In the genomic region with DNA sequence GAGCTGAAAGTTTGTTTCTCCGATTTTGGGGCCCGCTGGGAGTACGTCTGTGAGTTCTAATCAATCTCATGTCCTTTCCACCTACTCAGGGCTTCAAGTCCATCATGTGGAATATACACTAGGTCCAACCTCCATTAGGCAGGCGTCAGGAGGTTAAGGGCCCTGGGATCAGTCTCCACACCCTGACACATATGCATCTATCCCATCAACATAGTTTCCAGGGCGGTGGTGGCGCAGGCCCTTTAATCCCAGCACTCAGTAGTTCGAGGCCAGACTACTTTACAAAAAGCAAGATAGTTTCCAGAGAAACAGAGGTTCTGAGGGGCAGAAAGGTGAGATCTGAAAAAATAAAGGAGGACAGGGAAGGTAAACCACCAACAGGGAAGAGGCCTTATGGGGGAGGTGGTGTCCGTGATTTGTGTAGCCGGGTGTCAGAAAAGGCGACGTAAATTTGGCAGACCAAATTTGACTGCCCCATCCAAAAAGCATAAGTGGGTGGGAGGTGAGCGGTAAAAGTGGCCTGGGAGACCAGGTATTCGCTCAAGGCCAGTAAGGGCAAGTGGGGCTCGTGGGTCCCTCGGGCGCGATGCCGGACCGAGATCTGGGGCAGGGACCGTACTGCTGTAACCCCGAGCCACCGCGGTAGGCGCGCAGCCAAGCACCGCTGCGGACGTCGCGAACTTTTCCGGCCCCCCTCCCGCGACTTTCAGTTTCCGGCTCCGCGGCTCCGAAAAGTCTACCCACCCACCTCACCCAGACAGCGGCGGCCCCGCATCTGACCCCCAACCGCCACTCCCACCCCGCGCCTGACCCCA, we compare ENCODE assay signal across 8 mouse cellular contexts. TPM values are rescaled to one million over a fixed set of nuclear protein-coding genes. Genes with fewer than 3 reads are reported as not detected.
A peak's percentile ranks its signal among the peaks of the same experiment; 100 is the strongest.
DNase-seq lines count a peak whose midpoint lies in the region; ATAC-seq and TF ChIP-seq lines count a peak whose summit lies in the region.

No protein-coding gene starts in this region.

- peak overlapping the region; percentile 69 for H3K4me3 ChIP-seq in cortical plate, adult 2 months (ENCODE audit: insufficient read depth, low read length)
- H3K4me3 ChIP-seq in hindbrain, embryonic 13.5 days = peak overlapping the region; percentile 63
- peak overlapping the region; percentile 98 for H3K4me3 ChIP-seq in megakaryocyte, embryonic 14.5 days (replicated peaks)

- no peaks in the 10 kb centered on the region for H3K36me3 ChIP-seq in hindbrain, embryonic 13.5 days
- peaks cover 31% of the 10 kb centered on the region for H3K36me3 ChIP-seq in megakaryocyte, embryonic 14.5 days (replicated peaks; ENCODE audit: low read length)

- peak; percentile 78 for DNase-seq in gastrocnemius, adult 18-20 months (ENCODE audit: low spot score)
- DNase-seq in gastrocnemius, postnatal 25 days = no peak
- DNase-seq in CD4-positive helper T cell, adult 2 months (ENCODE audit: low read depth, low spot score) = peak; percentile 28
- DNase-seq in embryo, embryonic 9.5 days (ENCODE audit: extremely low spot score) = no peak
- no peak for DNase-seq in thymus, postnatal 10 days (ENCODE audit: low spot score in 2 of 2)

- H3K4me1 ChIP-seq in cortical plate, adult 2 months (ENCODE audit: control insufficient read depth, insufficient read depth, low read length) = no peaks in the 10 kb centered on the region
- H3K4me1 ChIP-seq in hindbrain, embryonic 13.5 days (replicated peaks) = peaks cover 27% of the 10 kb centered on the region
- H3K4me1 ChIP-seq in megakaryocyte, embryonic 14.5 days = peaks cover 76% of the 10 kb centered on the region

- TF ChIP-seq POLR2A in cortical plate, adult 2 months (IDR thresholded peaks at IDR 0.05; ENCODE audit: extremely low read depth, insufficient read depth, low read length) = no peak

- peak; percentile 57 for ATAC-seq in hindbrain, embryonic 13.5 days (ENCODE audit: low FRiP score)

- peak overlapping the region; percentile 80 for H3K4me2 ChIP-seq in hindbrain, embryonic 13.5 days

- peak overlapping the region; percentile 80 for H3K9ac ChIP-seq in hindbrain, embryonic 13.5 days

- WGBS in hindbrain, embryonic 13.5 days = 9% methylated on average over 42 of the region's 43 CpGs

- no peak overlapping the region for H3K27ac ChIP-seq in cortical plate, adult 2 months (ENCODE audit: insufficient read depth, low read length)
- H3K27ac ChIP-seq in hindbrain, embryonic 13.5 days = peak overlapping the region; percentile 52; the same call in 1 of the 2 replicates

- H3K27me3 ChIP-seq in hindbrain, embryonic 13.5 days = no peaks in the 10 kb centered on the region
- H3K27me3 ChIP-seq in megakaryocyte, embryonic 14.5 days (replicated peaks) = no peaks in the 10 kb centered on the region

- no peaks in the 10 kb centered on the region for H3K9me3 ChIP-seq in hindbrain, embryonic 13.5 days
- H3K9me3 ChIP-seq in megakaryocyte, embryonic 14.5 days = no peaks in the 10 kb centered on the region

- no peak for TF ChIP-seq CTCF in cortical plate, adult 2 months (IDR thresholded peaks at IDR 0.05; ENCODE audit: extremely low read depth, insufficient read depth, low read length)

RNA-seq across cellular contexts. Expression of gene Traf2, which starts 0.5 kb away (rescaled TPM):
- total RNA-seq in gastrocnemius, adult 18-20 months (2021) = 10 to 100 TPM; 13.7 to 15.1 TPM
- total RNA-seq in gastrocnemius, postnatal 25 days (2021) = 10 to 100 TPM; 10.5 to 10.9 TPM
- polyA plus RNA-seq in cortical plate, adult 2 months (2012; rRNA removed) = 8.4 and 9.1 TPM in 2 replicates
- 21.1 and 21.2 TPM in 2 replicates for polyA plus RNA-seq in hindbrain, embryonic 13.5 days (2015; fragmentation: Nextera tagmentation; extraction: Ambion mirVana)
- polyA plus RNA-seq in megakaryocyte, embryonic 14.5 days (2012; ENCODE audit: insufficient read depth, low replicate concordance) = 0.78 and 7.0 TPM in 2 replicates

RNA-seq across cellular contexts. Expression of gene Edf1, which starts 11.4 kb away (rescaled TPM):
- 100 to 1,000 TPM; 179 to 182 TPM for total RNA-seq in gastrocnemius, adult 18-20 months (2021)
- 100 to 1,000 TPM; 142 to 162 TPM for total RNA-seq in gastrocnemius, postnatal 25 days (2021)
- polyA plus RNA-seq in cortical plate, adult 2 months (2012; rRNA removed) = 270 and 276 TPM in 2 replicates
- 409 and 436 TPM in 2 replicates for polyA plus RNA-seq in hindbrain, embryonic 13.5 days (2015; fragmentation: Nextera tagmentation; extraction: Ambion mirVana)
- 316 and 1,404 TPM in 2 replicates for polyA plus RNA-seq in megakaryocyte, embryonic 14.5 days (2012; ENCODE audit: insufficient read depth, low replicate concordance)

RNA-seq across cellular contexts. Expression of gene Mamdc4, which starts 28.4 kb away (rescaled TPM):
- total RNA-seq in gastrocnemius, adult 18-20 months (2021) = under 1 TPM; 0.12 to 0.34 TPM
- 1 to 10 TPM; 1.7 to 3.2 TPM for total RNA-seq in gastrocnemius, postnatal 25 days (2021)
- 1.1 and 1.2 TPM in 2 replicates for polyA plus RNA-seq in cortical plate, adult 2 months (2012; rRNA removed)
- 2.3 and 2.6 TPM in 2 replicates for polyA plus RNA-seq in hindbrain, embryonic 13.5 days (2015; fragmentation: Nextera tagmentation; extraction: Ambion mirVana)
- 0.75 TPM in 1 of 2 replicates, not detected in the other for polyA plus RNA-seq in megakaryocyte, embryonic 14.5 days (2012; ENCODE audit: insufficient read depth, low replicate concordance)

RNA-seq across cellular contexts. Expression of gene Phpt1, which starts 28.8 kb away (rescaled TPM):
- 10 to 100 TPM; 54.6 to 57.5 TPM for total RNA-seq in gastrocnemius, adult 18-20 months (2021)
- 10 to 100 TPM; 50.1 to 53.7 TPM for total RNA-seq in gastrocnemius, postnatal 25 days (2021)
- 123 and 129 TPM in 2 replicates for polyA plus RNA-seq in cortical plate, adult 2 months (2012; rRNA removed)
- polyA plus RNA-seq in hindbrain, embryonic 13.5 days (2015; fragmentation: Nextera tagmentation; extraction: Ambion mirVana) = 179 and 182 TPM in 2 replicates
- polyA plus RNA-seq in megakaryocyte, embryonic 14.5 days (2012; ENCODE audit: insufficient read depth, low replicate concordance) = 4.7 TPM in 1 of 2 replicates, not detected in the other

RNA-seq across cellular contexts. Expression of gene Ajm1, which starts 35.4 kb away (rescaled TPM):
- not detected for total RNA-seq in gastrocnemius, adult 18-20 months (2021)
- not detected for total RNA-seq in gastrocnemius, postnatal 25 days (2021)
- polyA plus RNA-seq in cortical plate, adult 2 months (2012; rRNA removed) = 115 and 125 TPM in 2 replicates
- 8.1 and 8.2 TPM in 2 replicates for polyA plus RNA-seq in hindbrain, embryonic 13.5 days (2015; fragmentation: Nextera tagmentation; extraction: Ambion mirVana)
- polyA plus RNA-seq in megakaryocyte, embryonic 14.5 days (2012; ENCODE audit: insufficient read depth, low replicate concordance) = 0.44 and 0.85 TPM in 2 replicates

Comparison
In these comparisons a context has a peak if more than half of its experiments do, and no peak if none do; other contexts are left out.
1. DNase-seq: peak in gastrocnemius, adult 18-20 months (single experiment) and CD4-positive helper T cell, adult 2 months (single experiment); none in gastrocnemius, postnatal 25 days (single experiment), embryo, embryonic 9.5 days (single experiment) and thymus, postnatal 10 days (0 of 2).
2. Peak in every context shown above with its lines, with median percentiles within 50 percentile points of each other: H3K4me3 ChIP-seq.